ENCODE assay signal across 7 mouse cellular contexts in genomic region chr16:17276164-17277151, GRCm38 (mm10). TPM values are rescaled to one million over a fixed set of nuclear protein-coding genes. Genes with fewer than 3 reads are reported as not detected.
DNase-seq lines count a peak whose midpoint lies in the region; ATAC-seq lines count a peak whose summit lies in the region.

No protein-coding gene starts in this region.

- DNase-seq in adrenal gland, postnatal 10 days: peak; percentile 96
- peak; percentile 94 for DNase-seq in embryonic facial prominence, embryonic 10.5 days (ENCODE audit: low spot score)
- DNase-seq in kidney, adult 11 months: peak; percentile 92
- peak; percentile 94 for DNase-seq in limb, embryonic 10.5 days (ENCODE audit: low spot score)
- peak; percentile 79 for DNase-seq in spleen, adult 12 weeks (ENCODE audit: low spot score)

- peak overlapping the region; percentile 72 for H3K27ac ChIP-seq in embryonic facial prominence, embryonic 10.5 days (replicated peaks)
- H3K27ac ChIP-seq in limb, embryonic 10.5 days: peak overlapping the region; percentile 77
- peak overlapping the region; percentile 85 for H3K27ac ChIP-seq in midbrain, embryonic 13.5 days

- WGBS in embryonic facial prominence, embryonic 10.5 days: under 1% methylated on average over 62 of the region's 62 CpGs
- under 1% methylated on average over 62 of the region's 62 CpGs for WGBS in limb, embryonic 10.5 days
- WGBS in midbrain, embryonic 13.5 days: under 1% methylated on average over 62 of the region's 62 CpGs

- peak; percentile 88 for ATAC-seq in granulocyte monocyte progenitor cell, adult 5-6 weeks (replicated peaks; ENCODE audit: poor library complexity, severe bottlenecking)
- ATAC-seq in midbrain, embryonic 13.5 days: peak; percentile 91

- peaks cover 38% of the 10 kb centered on the region for H3K27me3 ChIP-seq in embryonic facial prominence, embryonic 10.5 days (replicated peaks; ENCODE audit: low read depth, poor library complexity, severe bottlenecking)
- H3K27me3 ChIP-seq in limb, embryonic 10.5 days (ENCODE audit: low read depth, poor library complexity, severe bottlenecking): peaks cover 40% of the 10 kb centered on the region
- peaks cover 37% of the 10 kb centered on the region for H3K27me3 ChIP-seq in midbrain, embryonic 13.5 days

- H3K9ac ChIP-seq in midbrain, embryonic 13.5 days (replicated peaks): peak overlapping the region; percentile 70

- peaks cover 23% of the 10 kb centered on the region for H3K4me1 ChIP-seq in embryonic facial prominence, embryonic 10.5 days
- peaks cover 23% of the 10 kb centered on the region for H3K4me1 ChIP-seq in limb, embryonic 10.5 days
- H3K4me1 ChIP-seq in midbrain, embryonic 13.5 days (replicated peaks): peaks cover 22% of the 10 kb centered on the region

- peak overlapping the region; percentile 85 for H3K4me2 ChIP-seq in midbrain, embryonic 13.5 days (replicated peaks)

- no peaks in the 10 kb centered on the region for H3K9me3 ChIP-seq in embryonic facial prominence, embryonic 10.5 days
- H3K9me3 ChIP-seq in limb, embryonic 10.5 days (replicated peaks): no peaks in the 10 kb centered on the region
- no peaks in the 10 kb centered on the region for H3K9me3 ChIP-seq in midbrain, embryonic 13.5 days

- H3K4me3 ChIP-seq in embryonic facial prominence, embryonic 10.5 days: peak overlapping the region; percentile 70
- peak overlapping the region; percentile 65 for H3K4me3 ChIP-seq in limb, embryonic 10.5 days
- peak overlapping the region; percentile 55 for H3K4me3 ChIP-seq in midbrain, embryonic 13.5 days (replicated peaks)

- H3K36me3 ChIP-seq in embryonic facial prominence, embryonic 10.5 days (replicated peaks): peaks cover 24% of the 10 kb centered on the region
- peaks cover 18% of the 10 kb centered on the region for H3K36me3 ChIP-seq in limb, embryonic 10.5 days
- peaks cover 28% of the 10 kb centered on the region for H3K36me3 ChIP-seq in midbrain, embryonic 13.5 days

RNA-seq across cellular contexts. Expression of gene Tmem191c, which starts 0.6 kb away (rescaled TPM):
- 10 to 100 TPM in 1 of 2 experiments, 1 to 10 TPM in 1; 6.2 to 11.9 TPM for total RNA-seq in adrenal gland, postnatal 10 days (2021)
- 7.1 and 8.9 TPM in 2 replicates for polyA plus RNA-seq in embryonic facial prominence, embryonic 10.5 days (2016; fragmentation: Nextera tagmentation; extraction: Ambion mirVana)
- 9.2 and 10.0 TPM in 2 replicates for total RNA-seq in granulocyte monocyte progenitor cell, adult 5-6 weeks (2014; fragmentation: Nextera tagmentation)
- 5.4 and 5.6 TPM in 2 replicates for total RNA-seq in granulocyte monocyte progenitor cell, adult 5-6 weeks (2017)
- polyA plus RNA-seq in limb, embryonic 10.5 days (2016; fragmentation: Nextera tagmentation; extraction: Ambion mirVana): 4.7 and 9.1 TPM in 2 replicates
- 24.1 and 28.1 TPM in 2 replicates for polyA plus RNA-seq in midbrain, embryonic 13.5 days (2015; fragmentation: Nextera tagmentation; extraction: Ambion mirVana)

RNA-seq across cellular contexts. Expression of gene Hic2, which starts 43.1 kb away (rescaled TPM):
- total RNA-seq in adrenal gland, postnatal 10 days (2021): 1 to 10 TPM; 3.2 to 3.3 TPM
- 17.0 and 17.1 TPM in 2 replicates for polyA plus RNA-seq in embryonic facial prominence, embryonic 10.5 days (2016; fragmentation: Nextera tagmentation; extraction: Ambion mirVana)
- 2.3 and 5.0 TPM in 2 replicates for total RNA-seq in granulocyte monocyte progenitor cell, adult 5-6 weeks (2014; fragmentation: Nextera tagmentation)
- 2.0 and 2.4 TPM in 2 replicates for total RNA-seq in granulocyte monocyte progenitor cell, adult 5-6 weeks (2017)
- polyA plus RNA-seq in limb, embryonic 10.5 days (2016; fragmentation: Nextera tagmentation; extraction: Ambion mirVana): 16.8 and 19.3 TPM in 2 replicates
- polyA plus RNA-seq in midbrain, embryonic 13.5 days (2015; fragmentation: Nextera tagmentation; extraction: Ambion mirVana): 13.2 and 13.6 TPM in 2 replicates

RNA-seq across cellular contexts. Expression of gene Serpind1, which starts 54.7 kb away (rescaled TPM):
- 100 to 1,000 TPM in 1 of 2 experiments, 10 to 100 TPM in 1; 50.5 to 111 TPM for total RNA-seq in adrenal gland, postnatal 10 days (2021)
- polyA plus RNA-seq in embryonic facial prominence, embryonic 10.5 days (2016; fragmentation: Nextera tagmentation; extraction: Ambion mirVana): 0.19 and 0.21 TPM in 2 replicates
- total RNA-seq in granulocyte monocyte progenitor cell, adult 5-6 weeks (2014; fragmentation: Nextera tagmentation): not detected in 2 replicates
- not detected in 2 replicates for total RNA-seq in granulocyte monocyte progenitor cell, adult 5-6 weeks (2017)
- polyA plus RNA-seq in limb, embryonic 10.5 days (2016; fragmentation: Nextera tagmentation; extraction: Ambion mirVana): 0.06 and 0.14 TPM in 2 replicates
- polyA plus RNA-seq in midbrain, embryonic 13.5 days (2015; fragmentation: Nextera tagmentation; extraction: Ambion mirVana): 1.1 and 2.2 TPM in 2 replicates

Comparison
In these comparisons a context has a peak if more than half of its experiments do, and no peak if none do; other contexts are left out.
1. Peak in every context shown above with its lines: DNase-seq, ATAC-seq, H3K4me3 ChIP-seq and H3K27ac ChIP-seq.